ENCODE assay signal across 8 mouse cellular contexts in genomic region chr11:78536080-78536689, GRCm38 (mm10). TPM values are rescaled to one million over a fixed set of nuclear protein-coding genes. Genes with fewer than 3 reads are reported as not detected.
DNase-seq lines count a peak whose midpoint lies in the region; ATAC-seq and TF ChIP-seq lines count a peak whose summit lies in the region.

TSS of gene Tnfaip1 (minus strand) at chr11:78536332.
TSS of gene Ift20 (plus strand) at chr11:78536361.

- H3K27me3 ChIP-seq in C2C12 (ENCODE audit: control insufficient read depth, insufficient read depth, insufficient read length) (no peaks in the 10 kb centered on the region), myocyte (ENCODE audit: control insufficient read depth, insufficient read depth, insufficient read length) (no peaks in the 10 kb centered on the region)
- no peaks in the 10 kb centered on the region for H3K27me3 ChIP-seq in erythroblast, embryonic 14.5 days (ENCODE audit: control insufficient read depth)
- H3K27me3 ChIP-seq in heart, embryonic 11.5 days (ENCODE audit: control insufficient read depth, insufficient read depth, low read length): no peaks in the 10 kb centered on the region
- H3K27me3 ChIP-seq in kidney, embryonic 16.5 days (ENCODE audit: insufficient read depth, low read length): no peaks in the 10 kb centered on the region
- H3K27me3 ChIP-seq in liver, adult 2 months (ENCODE audit: control insufficient read depth, insufficient read depth, low read length): no peaks in the 10 kb centered on the region
- H3K27me3 ChIP-seq in splenic B cell, adult 2 months (ENCODE audit: control insufficient read depth, insufficient read depth, low read length, poor library complexity, severe bottlenecking): no peaks in the 10 kb centered on the region

- no peak for TF ChIP-seq CTCF in C2C12 (IDR thresholded peaks at IDR 0.05; ENCODE audit: control insufficient read depth, insufficient read depth, insufficient read length)
- no peak for TF ChIP-seq CTCF in brain, embryonic 14.5 days (IDR thresholded peaks at IDR 0.05; ENCODE audit: borderline replicate concordance, extremely low read depth, insufficient read depth, insufficient read length)
- no peak for TF ChIP-seq CTCF in liver, adult 2 months (IDR thresholded peaks at IDR 0.05; ENCODE audit: low read depth, low read length)

- peak; percentile 100 for DNase-seq in brain, embryonic 14.5 days (ENCODE audit: low read depth)
- DNase-seq in liver, adult 2 months (ENCODE audit: extremely low read depth, low read depth, low spot score): peak; percentile 98
- peak; percentile 99 for DNase-seq in splenic B cell, adult 2 months (ENCODE audit: low read depth, low spot score)

- no peaks in the 10 kb centered on the region for H3K9me3 ChIP-seq in erythroblast, embryonic 14.5 days (ENCODE audit: control insufficient read depth, low read length)
- no peaks in the 10 kb centered on the region for H3K9me3 ChIP-seq in heart, embryonic 11.5 days (replicated peaks; ENCODE audit: control insufficient read depth, low read length)
- no peaks in the 10 kb centered on the region for H3K9me3 ChIP-seq in kidney, embryonic 16.5 days (ENCODE audit: low read length)

- peaks cover 40% of the 10 kb centered on the region for H3K4me1 ChIP-seq in erythroblast, embryonic 14.5 days (ENCODE audit: control insufficient read depth)
- H3K4me1 ChIP-seq in heart, embryonic 11.5 days (ENCODE audit: control insufficient read depth, insufficient read depth, low read length): peaks cover 19% of the 10 kb centered on the region
- peaks cover 20% of the 10 kb centered on the region for H3K4me1 ChIP-seq in kidney, embryonic 16.5 days (ENCODE audit: insufficient read depth, low read length)
- H3K4me1 ChIP-seq in liver, adult 2 months (ENCODE audit: control insufficient read depth, insufficient read depth, low read length): peaks cover 11% of the 10 kb centered on the region

- peak; percentile 93 for ATAC-seq in heart, embryonic 11.5 days (replicated peaks; ENCODE audit: insufficient number of reproducible peaks, low FRiP score, low TSS enrichment)
- ATAC-seq in kidney, embryonic 16.5 days (ENCODE audit: low FRiP score, low TSS enrichment): peak; percentile 98

- peak; percentile 56; the same call in 1 of the 2 replicates for TF ChIP-seq POLR2A in brain, embryonic 14.5 days (IDR thresholded peaks at IDR 0.05; ENCODE audit: borderline replicate concordance, extremely low read depth, insufficient read depth, insufficient read length, poor library complexity, severe bottlenecking)
- peak; percentile 77 for TF ChIP-seq POLR2A in liver, adult 2 months (IDR thresholded peaks at IDR 0.05; ENCODE audit: extremely low read depth, insufficient read depth, low read length)
- TF ChIP-seq POLR2A in myocyte (IDR thresholded peaks at IDR 0.05; ENCODE audit: insufficient read length, low read depth): peak; percentile 76

- peak within 1 kb of the TSS; percentile 81 for H3K9ac ChIP-seq in heart, embryonic 11.5 days (ENCODE audit: low read depth, low read length)
- H3K9ac ChIP-seq in kidney, embryonic 16.5 days (replicated peaks; ENCODE audit: low read length): peak within 1 kb of the TSS; percentile 88
- H3K9ac ChIP-seq in liver, adult 2 months (ENCODE audit: low read depth, low read length): peak within 1 kb of the TSS; percentile 87

- H3ac ChIP-seq in C2C12 (ENCODE audit: control insufficient read depth, insufficient read length, low read depth): peak within 1 kb of the TSS; percentile 95
- H3ac ChIP-seq in myocyte (ENCODE audit: control insufficient read depth, insufficient read length): peak within 1 kb of the TSS; percentile 59

- peak within 1 kb of the TSS; percentile 70 for H3K4me2 ChIP-seq in heart, embryonic 11.5 days
- H3K4me2 ChIP-seq in kidney, embryonic 16.5 days (replicated peaks; ENCODE audit: low read depth, low read length): peak within 1 kb of the TSS; percentile 79
- H3K4me2 ChIP-seq in myocyte (ENCODE audit: low read depth): peak within 1 kb of the TSS; percentile 90

- WGBS in heart, embryonic 11.5 days (ENCODE audit: insufficient replicate concordance): 0% methylated on average over 52 of the region's 52 CpGs
- under 1% methylated on average over 52 of the region's 52 CpGs for WGBS in kidney, embryonic 16.5 days
- under 1% methylated on average over 52 of the region's 52 CpGs for WGBS in liver, adult 2 months

- peaks cover 82% of the 10 kb centered on the region for H3K79me2 ChIP-seq in C2C12 (ENCODE audit: control insufficient read depth, insufficient read depth)
- H3K79me2 ChIP-seq in liver, adult 2 months (ENCODE audit: control insufficient read depth, insufficient read depth, low read length): peaks cover 15% of the 10 kb centered on the region; the same call in 1 of the 2 replicates
- peaks cover 78% of the 10 kb centered on the region for H3K79me2 ChIP-seq in myocyte (ENCODE audit: control insufficient read depth, insufficient read depth)

- H3K79me3 ChIP-seq in C2C12 (ENCODE audit: low read depth): peaks cover 66% of the 10 kb centered on the region

- peak within 1 kb of the TSS; percentile 95 for H3K27ac ChIP-seq in heart, embryonic 11.5 days (ENCODE audit: low read depth, low read length)
- H3K27ac ChIP-seq in kidney, embryonic 16.5 days (ENCODE audit: low read length): peak within 1 kb of the TSS; percentile 96
- H3K27ac ChIP-seq in liver, adult 2 months (replicated peaks; ENCODE audit: insufficient read depth, low read depth, low read length): peak within 1 kb of the TSS; percentile 79

- H3K36me3 ChIP-seq in C2C12 (ENCODE audit: control insufficient read depth, insufficient read depth): peaks cover 30% of the 10 kb centered on the region
- H3K36me3 ChIP-seq in erythroblast, embryonic 14.5 days (ENCODE audit: control insufficient read depth): peaks cover 29% of the 10 kb centered on the region
- H3K36me3 ChIP-seq in heart, embryonic 11.5 days (ENCODE audit: control insufficient read depth, insufficient read depth, low read length): peaks cover 7% of the 10 kb centered on the region; the same call in 1 of the 2 replicates
- H3K36me3 ChIP-seq in kidney, embryonic 16.5 days (ENCODE audit: insufficient read depth, low read length): peaks cover 15% of the 10 kb centered on the region
- peaks cover 16% of the 10 kb centered on the region for H3K36me3 ChIP-seq in liver, adult 2 months (ENCODE audit: control insufficient read depth, insufficient read depth, low read length)
- peaks cover 16% of the 10 kb centered on the region for H3K36me3 ChIP-seq in myocyte (ENCODE audit: control insufficient read depth, insufficient read depth)
- H3K36me3 ChIP-seq in splenic B cell, adult 2 months (ENCODE audit: control insufficient read depth, insufficient read depth, low read length, poor library complexity, severe bottlenecking): peaks cover 1% of the 10 kb centered on the region; the same call in 1 of the 2 replicates

- H3K4me3 ChIP-seq in C2C12 (ENCODE audit: insufficient read depth, poor library complexity, severe bottlenecking) (peak within 1 kb of the TSS; percentile 93), myocyte (peak within 1 kb of the TSS; percentile 96)
- H3K4me3 ChIP-seq in erythroblast, embryonic 14.5 days (replicated peaks): peak within 1 kb of the TSS; percentile 77
- peak within 1 kb of the TSS; percentile 67 for H3K4me3 ChIP-seq in heart, embryonic 11.5 days (ENCODE audit: low read depth, low read length)
- peak within 1 kb of the TSS; percentile 87 for H3K4me3 ChIP-seq in kidney, embryonic 16.5 days (ENCODE audit: low read length)
- H3K4me3 ChIP-seq in liver, adult 2 months (ENCODE audit: insufficient read depth, low read depth, low read length): peak within 1 kb of the TSS; percentile 86

TF ChIP-seq in C2C12, 6 proteins besides CTCF, POLR2A, EP300 and RAD21:
- TF ChIP-seq CEBPB (IDR thresholded peaks at IDR 0.05; ENCODE audit: low read depth): no peak
- peak; percentile 83 for TF ChIP-seq MAX (IDR thresholded peaks at IDR 0.05)

TF ChIP-seq in myocyte, 11 proteins besides CTCF, POLR2A, EP300 and RAD21:
- TF ChIP-seq SRF (IDR thresholded peaks at IDR 0.05; ENCODE audit: control insufficient read depth, insufficient read length, low read depth): peak; percentile 12
- TF ChIP-seq POLR2AphosphoS2 (IDR thresholded peaks at IDR 0.05; ENCODE audit: insufficient read length, low read depth): peak; percentile 87
- no peak for TF ChIP-seq MYOD1 (IDR thresholded peaks at IDR 0.05; ENCODE audit: control insufficient read depth in 1 of 3, insufficient read length in 2 of 3, low read depth in 2 of 3)
- TF ChIP-seq REST (IDR thresholded peaks at IDR 0.05; ENCODE audit: insufficient read depth, insufficient read length): no peak
- peak; percentile 65 for TF ChIP-seq MAX (IDR thresholded peaks at IDR 0.05; ENCODE audit: low read depth)
- no peak for TF ChIP-seq E2F4 (IDR thresholded peaks at IDR 0.05; ENCODE audit: insufficient read depth)
TF ChIP-seq in myocyte: peak in this region for 3.

RNA-seq across cellular contexts. Expression of gene Tnfaip1, which starts in this region (rescaled TPM):
- 60.7 TPM for polyA plus RNA-seq in C2C12 (2012; fragmentation: generic; extraction: Trizol)
- polyA plus RNA-seq in brain, embryonic 14.5 days (2012; rRNA removed): 47.2 and 55.3 TPM in 2 replicates
- polyA plus RNA-seq in erythroblast, embryonic 14.5 days (2012): 0.07 and 0.21 TPM in 2 replicates
- 81.1 and 92.5 TPM in 2 replicates for polyA plus RNA-seq in heart, embryonic 11.5 days (2014; fragmentation: Nextera tagmentation; extraction: Ambion mirVana)
- 95.1 and 100 TPM in 2 replicates for polyA plus RNA-seq in kidney, embryonic 16.5 days (2015; fragmentation: Nextera tagmentation; extraction: Ambion mirVana)
- 11.5 and 14.4 TPM in 2 replicates for total RNA-seq in liver, adult 2 months (2014; rRNA removed)
- 13.9 and 16.7 TPM in 2 replicates for polyA plus RNA-seq in liver, adult 2 months (2012; rRNA removed)
- polyA plus RNA-seq in myocyte (2012; fragmentation: generic; extraction: Trizol): 59.3 TPM

RNA-seq across cellular contexts. Expression of gene Ift20, which starts in this region (rescaled TPM):
- polyA plus RNA-seq in C2C12 (2012; fragmentation: generic; extraction: Trizol): 61.1 TPM
- polyA plus RNA-seq in brain, embryonic 14.5 days (2012; rRNA removed): 69.7 and 79.3 TPM in 2 replicates
- 8.0 and 9.4 TPM in 2 replicates for polyA plus RNA-seq in erythroblast, embryonic 14.5 days (2012)
- polyA plus RNA-seq in heart, embryonic 11.5 days (2014; fragmentation: Nextera tagmentation; extraction: Ambion mirVana): 107 and 114 TPM in 2 replicates
- polyA plus RNA-seq in kidney, embryonic 16.5 days (2015; fragmentation: Nextera tagmentation; extraction: Ambion mirVana): 125 and 130 TPM in 2 replicates
- total RNA-seq in liver, adult 2 months (2014; rRNA removed): 107 and 120 TPM in 2 replicates
- 80.7 and 84.2 TPM in 2 replicates for polyA plus RNA-seq in liver, adult 2 months (2012; rRNA removed)
- polyA plus RNA-seq in myocyte (2012; fragmentation: generic; extraction: Trizol): 53.9 TPM

Comparison
In these comparisons a context has a peak if more than half of its experiments do, and no peak if none do; other contexts are left out.
1. Peak in every context shown above with its lines: DNase-seq, ATAC-seq, H3K4me3 ChIP-seq and H3K27ac ChIP-seq.
2. RNA of gene Tnfaip1 (polyA plus RNA-seq): 95.1 to 100 TPM in kidney, embryonic 16.5 days, 81.1 to 92.5 TPM in heart, embryonic 11.5 days, 60.7 TPM in C2C12 (single experiment), 59.3 TPM in myocyte (single experiment), 47.2 to 55.3 TPM in brain, embryonic 14.5 days and 13.9 to 16.7 TPM in liver, adult 2 months; 0.07 to 0.21 TPM in erythroblast, embryonic 14.5 days; every median in the first group is over 10 times any median in the second.